Mouse (Mus musculus): ENCODE results near the gene Map7. TPM values are rescaled to one million over a fixed set of nuclear protein-coding genes. Genes with fewer than 3 reads are reported as not detected.

Gene Map7
- total RNA-seq, 2 experiments from 2014 or later: 47.0 to 52.5 TPM

GRCm38 (mm10) chr10:20209609-20210341, 61.5 kb downstream of the Map7 start:
- intact Hi-C loops (cut with DNase I): no loop called here
- no peak for DNase-seq (ENCODE audit: extremely low spot score in 1 of 2, low spot score in 2 of 2)

- no peak for DNase-seq (ENCODE audit: extremely low spot score in 1 of 2, low spot score in 2 of 2)
- intact Hi-C loops (cut with DNase I): no loop called here
Observed at GRCm38 (mm10) chr10:20214418-20214817, 66.1 kb downstream of the Map7 start.

DNA sequence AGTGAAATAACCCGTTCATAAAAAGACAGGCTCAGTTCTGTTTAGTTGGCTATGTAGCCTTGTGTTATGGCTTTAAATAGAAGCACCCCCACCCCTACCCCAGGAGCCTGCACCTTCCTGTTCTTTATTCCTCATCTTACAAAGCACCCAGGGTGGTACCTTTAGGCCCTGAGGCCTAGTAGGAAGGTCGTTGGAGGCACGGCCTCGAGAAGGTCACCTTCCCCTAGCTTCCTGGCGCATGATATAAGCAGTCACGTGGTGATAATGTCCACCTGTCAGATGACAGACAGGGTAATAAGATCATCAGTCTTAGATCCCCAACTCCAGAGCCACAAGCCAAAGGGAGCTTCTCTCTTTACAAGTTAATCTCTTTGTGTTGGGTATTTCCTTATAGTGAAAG, 68.7 kb downstream of the Map7 start:
- intact Hi-C loops (cut with DNase I): no loop called here
- DNase-seq (ENCODE audit: extremely low spot score in 1 of 2, low spot score in 2 of 2): no peak

GRCm38 (mm10) chr10:20218866-20219265, 70.6 kb downstream of the Map7 start:
- intact Hi-C loops (cut with DNase I): no loop called here
- DNase-seq (ENCODE audit: extremely low spot score in 1 of 2, low spot score in 2 of 2): no peak

DNA sequence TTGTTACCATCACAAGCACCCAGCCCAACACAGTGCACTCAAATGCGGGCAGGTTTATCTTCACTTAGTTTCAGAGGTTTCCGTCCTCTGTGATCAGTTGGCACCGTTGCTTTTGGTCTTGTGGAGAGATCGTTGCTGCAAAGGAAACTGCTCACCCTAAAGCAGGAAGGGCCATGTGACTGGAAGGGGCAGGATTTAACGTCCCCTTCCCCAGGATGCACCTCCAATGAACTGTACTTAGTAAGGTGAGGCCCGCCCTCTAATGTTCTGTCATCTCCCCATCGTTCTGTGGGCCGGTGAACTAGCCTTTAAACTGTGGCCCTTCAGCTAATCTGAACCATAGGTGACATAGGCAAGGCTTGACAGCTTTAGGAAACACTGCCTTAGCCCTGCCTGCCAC, 71.3 kb downstream of the Map7 start:
- intact Hi-C loops (cut with DNase I): no loop called here
- no peak for DNase-seq (ENCODE audit: extremely low spot score in 1 of 2, low spot score in 2 of 2)

DNA sequence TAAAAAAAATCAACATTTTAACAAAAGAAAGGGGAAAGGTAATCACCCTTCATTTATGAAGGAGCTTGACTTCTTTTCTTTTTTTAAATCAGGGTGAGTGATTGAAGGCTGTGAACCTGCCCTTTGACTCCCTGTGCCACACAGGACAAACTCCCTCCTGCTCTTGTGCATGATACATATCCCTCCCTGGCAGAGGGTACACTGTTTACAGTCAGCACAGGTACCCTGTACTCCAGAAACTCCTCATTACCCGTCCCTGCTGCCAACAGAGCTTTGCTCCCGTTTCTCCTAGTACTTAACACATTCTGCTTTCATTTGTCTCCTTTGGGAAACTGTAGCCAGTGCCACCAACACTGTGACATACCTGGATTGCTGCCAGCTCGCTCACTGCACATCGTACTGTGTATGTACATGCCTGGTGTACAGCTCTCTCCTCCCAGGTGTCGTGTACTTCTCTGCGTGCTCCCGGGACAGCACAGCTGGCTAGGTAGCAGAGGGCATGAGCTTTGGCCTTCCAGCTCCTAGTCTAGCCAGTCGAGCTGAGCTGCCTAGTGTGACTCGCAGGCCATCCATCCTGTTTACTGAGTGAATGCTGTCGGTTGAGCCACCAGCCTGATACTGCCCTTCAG, 72.3 kb downstream of the Map7 start:
- intact Hi-C loops (cut with DNase I): no loop called here
- peak in 1 of 2 experiments; percentile 9 for DNase-seq (ENCODE audit: extremely low spot score in 1 of 2, low spot score in 2 of 2)

DNA sequence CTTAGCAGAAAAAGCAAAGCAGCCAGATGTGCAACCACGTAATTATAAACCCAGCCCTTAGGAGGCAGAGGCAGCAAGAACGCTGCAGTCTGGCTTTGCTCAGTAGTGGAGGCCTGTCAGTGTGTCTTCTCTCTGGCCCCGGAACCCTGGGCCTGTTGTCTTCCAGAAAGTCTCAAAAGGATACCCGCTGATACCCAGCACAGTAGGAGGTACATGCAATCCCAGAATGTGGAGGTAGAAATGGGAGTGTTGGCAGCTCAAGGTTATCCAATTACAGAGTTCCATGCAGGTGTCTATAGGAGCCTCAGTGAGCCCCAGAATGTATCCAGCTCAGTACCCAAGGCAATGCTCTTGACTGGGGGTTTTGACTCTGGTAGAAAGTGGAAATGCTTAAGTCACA, 73.7 kb downstream of the Map7 start:
- no peak for DNase-seq (ENCODE audit: extremely low spot score in 1 of 2, low spot score in 2 of 2)
- intact Hi-C loops (cut with DNase I): no loop called here

DNA sequence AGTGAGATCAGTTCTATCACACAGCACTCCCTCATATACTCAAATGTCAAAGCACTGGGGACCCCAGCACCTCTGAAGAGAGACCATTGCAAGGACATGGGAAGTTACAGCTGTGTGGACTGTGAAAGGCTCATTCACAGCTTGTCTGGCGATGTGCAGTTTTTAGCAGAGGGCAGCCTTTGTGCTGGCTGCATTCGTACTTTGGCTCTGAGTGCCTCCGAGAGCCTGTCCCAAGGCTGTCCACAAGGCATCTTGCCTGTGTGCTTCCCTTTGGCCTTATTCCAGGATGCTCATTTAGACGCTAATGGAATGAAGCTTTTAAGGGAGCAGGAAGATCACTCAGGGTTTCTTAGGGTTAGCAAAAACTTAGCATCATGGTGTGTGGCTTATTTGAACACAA, 78.5 kb downstream of the Map7 start:
- DNase-seq (ENCODE audit: extremely low spot score in 1 of 2, low spot score in 2 of 2): peak in 1 of 2 experiments; percentile 21
- intact Hi-C loops (cut with DNase I): no loop called here

- intact Hi-C loops (cut with DNase I): no loop called here
- no peak for DNase-seq (ENCODE audit: extremely low spot score in 1 of 2, low spot score in 2 of 2)
Observed at GRCm38 (mm10) chr10:20230026-20230425, 81.8 kb downstream of the Map7 start.

DNA sequence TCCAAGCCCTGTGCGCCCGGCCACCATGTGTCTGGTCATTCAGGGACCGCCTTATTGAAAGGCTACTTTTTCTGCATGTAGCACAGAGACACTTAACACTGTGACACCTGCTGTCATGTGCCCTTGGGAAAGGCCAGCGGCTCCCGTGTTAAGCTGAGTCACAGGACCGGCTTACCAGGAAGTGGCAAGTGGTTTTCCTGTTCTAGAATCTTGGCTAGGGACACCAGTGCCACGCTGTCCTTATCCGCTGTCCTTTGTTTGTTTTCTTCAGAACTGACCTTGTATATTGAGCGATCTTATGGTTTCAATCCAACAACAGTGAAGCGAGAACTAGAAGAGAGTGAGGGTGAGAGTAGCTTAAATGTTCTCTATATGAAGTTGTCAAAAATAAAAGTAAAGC, 85.2 kb downstream of the Map7 start:
- DNase-seq (ENCODE audit: extremely low spot score in 1 of 2, low spot score in 2 of 2): no peak
- intact Hi-C loops (cut with DNase I): no loop called here

- peak in 1 of 2 experiments; percentile 67 for DNase-seq (ENCODE audit: extremely low spot score in 1 of 2, low spot score in 2 of 2)
- intact Hi-C loops (cut with DNase I): no loop called here
Observed at GRCm38 (mm10) chr10:20234466-20234865, 86.2 kb downstream of the Map7 start.

GRCm38 (mm10) chr10:20235656-20236055, 87.4 kb downstream of the Map7 start:
- DNase-seq (ENCODE audit: extremely low spot score in 1 of 2, low spot score in 2 of 2): no peak
- intact Hi-C loops (cut with DNase I): no loop called here

DNA sequence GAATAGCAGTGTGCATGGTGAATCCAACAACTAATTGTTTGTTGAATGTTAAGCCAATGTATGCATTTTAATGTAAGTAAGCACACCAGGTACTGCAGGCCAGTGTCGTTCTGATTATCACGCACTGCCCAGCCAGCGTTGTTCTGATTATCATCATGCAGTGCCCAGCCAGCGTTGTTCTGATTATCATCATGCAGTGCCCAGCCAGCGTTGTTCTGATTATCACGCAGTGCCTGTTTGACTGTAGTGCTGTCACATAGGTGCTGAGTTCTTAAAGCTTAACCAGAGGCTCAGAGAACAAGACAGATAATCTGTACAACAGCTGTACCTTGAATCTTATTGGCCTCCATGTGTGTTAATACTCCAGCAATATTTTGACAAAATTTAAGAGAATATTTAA, 88.0 kb downstream of the Map7 start:
- no peak for DNase-seq (ENCODE audit: extremely low spot score in 1 of 2, low spot score in 2 of 2)
- intact Hi-C loops (cut with DNase I): no loop called here

DNA sequence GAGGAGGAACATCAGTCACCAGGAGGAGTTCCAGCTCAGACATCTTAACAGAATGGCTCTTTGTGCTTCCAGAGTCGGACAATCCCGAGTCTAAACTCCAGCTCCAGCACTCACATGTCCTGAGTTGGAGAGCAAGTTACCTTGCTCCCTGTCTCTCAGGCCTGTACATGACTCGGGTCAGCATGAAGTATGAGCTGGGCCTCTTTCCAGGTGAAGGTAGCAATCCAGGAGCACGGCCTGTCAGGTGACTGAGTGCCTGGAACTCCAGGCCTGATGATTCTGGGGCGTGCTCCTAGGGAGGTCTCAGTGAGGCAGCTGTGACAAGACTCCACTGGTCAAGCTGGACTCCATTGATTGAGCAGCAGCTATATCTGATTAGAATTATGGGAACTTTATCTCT, 90.0 kb downstream of the Map7 start:
- no peak for DNase-seq (ENCODE audit: extremely low spot score in 1 of 2, low spot score in 2 of 2)
- intact Hi-C loops (cut with DNase I): no loop called here

DNA sequence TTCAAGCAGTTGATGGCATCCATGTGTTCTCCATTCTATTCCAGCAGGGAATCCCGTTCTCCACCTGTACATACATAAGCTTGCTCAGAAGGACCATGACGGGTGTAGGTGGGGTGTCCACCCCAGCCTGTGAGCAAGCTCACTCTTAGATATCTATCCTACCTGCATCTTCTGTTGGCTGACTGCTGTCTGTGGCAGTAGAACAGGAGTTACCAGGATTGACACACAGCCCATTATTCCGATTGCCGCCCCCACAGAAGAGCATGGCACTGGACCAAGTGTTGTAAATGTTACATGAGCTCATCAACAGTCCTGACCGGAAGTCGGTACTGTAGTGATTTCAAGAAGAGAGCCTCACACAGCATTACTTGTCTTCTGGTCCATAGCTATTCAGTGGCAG, 92.6 kb downstream of the Map7 start:
- no peak for DNase-seq (ENCODE audit: extremely low spot score in 1 of 2, low spot score in 2 of 2)
- intact Hi-C loops (cut with DNase I): no loop called here

DNA sequence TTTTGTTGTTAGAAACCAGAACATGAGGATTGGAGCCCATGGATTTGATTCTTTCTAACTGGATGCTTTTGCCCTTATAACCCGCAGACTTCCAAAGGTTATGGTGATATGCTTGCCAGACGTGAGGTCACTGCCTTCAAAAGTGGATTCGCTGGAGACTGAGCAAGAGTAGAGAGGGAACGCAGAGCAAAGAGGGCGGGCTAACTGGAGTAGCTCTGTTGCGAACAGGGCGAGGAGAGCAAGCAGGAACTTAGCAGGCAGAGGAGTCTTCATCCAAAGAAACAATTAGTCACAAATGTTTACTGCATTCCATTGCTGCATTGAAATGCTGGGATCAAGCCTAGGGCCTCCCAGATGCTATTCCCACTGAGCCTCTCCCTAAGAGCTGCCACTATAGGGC, 95.0 kb downstream of the Map7 start:
- intact Hi-C loops (cut with DNase I): no loop called here
- DNase-seq (ENCODE audit: extremely low spot score in 1 of 2, low spot score in 2 of 2): no peak

DNA sequence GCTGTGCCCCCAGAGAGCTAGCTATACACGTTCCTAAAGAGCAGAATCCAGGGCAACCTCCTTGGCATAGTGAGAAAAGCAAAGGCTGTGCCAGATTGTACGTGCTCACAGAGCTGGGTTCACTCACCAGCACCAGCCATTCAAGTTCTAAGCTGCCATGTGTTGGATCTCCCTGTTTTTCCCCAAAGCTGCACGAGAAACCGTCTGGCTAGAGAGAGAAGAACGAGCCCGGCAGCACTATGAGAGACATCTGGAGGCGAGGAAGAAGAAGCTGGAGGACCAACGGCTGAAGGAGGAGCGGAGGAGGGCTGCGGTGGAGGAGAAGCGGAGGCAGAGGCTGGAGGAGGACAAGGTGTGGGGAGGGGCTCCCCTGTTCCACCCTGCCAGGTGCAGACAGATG, 96.8 kb downstream of the Map7 start:
- intact Hi-C loops (cut with DNase I): no loop called here

GRCm38 (mm10) chr10:20249091-20249490, 100.8 kb downstream of the Map7 start:
- DNase-seq (ENCODE audit: extremely low spot score in 1 of 2, low spot score in 2 of 2): no peak
- intact Hi-C loops (cut with DNase I): no loop called here

More for the DNA sequence above, 96.8 kb downstream of the Map7 start:
- no peak for DNase-seq (ENCODE audit: extremely low spot score in 1 of 2, low spot score in 2 of 2)

DNA sequence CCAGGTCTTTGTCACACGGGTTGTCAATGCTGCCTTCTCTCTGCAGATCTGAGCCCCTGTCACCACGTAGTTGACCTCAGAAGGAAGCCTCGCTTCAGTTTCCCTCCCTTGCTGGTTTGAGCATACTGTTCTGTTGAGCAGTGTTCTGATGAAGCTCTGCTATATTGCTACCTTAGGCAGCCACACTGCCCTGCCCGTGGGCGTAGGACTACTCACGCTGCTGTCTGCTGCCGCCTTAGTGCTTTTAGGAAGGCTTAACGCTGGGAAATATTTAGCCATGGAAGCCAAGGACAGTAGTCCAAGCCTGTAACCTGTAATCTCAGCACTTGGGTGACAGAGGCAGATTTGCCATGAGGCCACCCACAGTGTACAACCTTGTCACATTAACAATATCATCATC, 107.3 kb downstream of the Map7 start:
- no peak for DNase-seq (ENCODE audit: extremely low spot score in 1 of 2, low spot score in 2 of 2)
- intact Hi-C loops (cut with DNase I): no loop called here

DNA sequence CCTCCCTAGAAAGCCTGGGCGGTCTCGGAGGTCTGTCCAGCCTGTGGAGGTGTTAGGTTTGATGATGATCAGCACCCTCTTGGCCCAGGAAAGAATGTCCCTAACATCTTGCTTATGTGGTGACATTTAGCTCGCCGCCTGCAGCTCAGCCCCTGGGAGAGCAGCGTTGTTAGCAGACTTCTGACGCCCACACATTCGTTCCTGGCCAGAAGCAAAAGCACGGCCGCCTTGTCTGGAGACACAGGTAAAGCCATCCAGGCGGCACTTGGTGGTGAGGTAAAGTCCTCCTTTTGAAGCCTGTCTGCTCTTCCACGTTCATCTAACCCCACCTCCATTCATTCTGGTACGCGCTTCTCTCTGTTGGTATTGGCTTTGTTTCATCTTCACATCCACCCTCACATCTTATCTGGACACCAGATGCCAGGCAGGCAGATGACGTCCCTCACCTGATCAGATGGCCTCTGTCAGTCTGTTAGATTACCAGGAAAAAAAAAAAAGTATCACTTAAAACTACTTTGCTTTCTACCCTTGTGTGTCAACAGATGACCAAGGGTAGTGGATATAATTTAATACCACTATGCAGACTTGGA, 108.9 kb downstream of the Map7 start:
- intact Hi-C loops (cut with DNase I): no loop called here
- DNase-seq (ENCODE audit: extremely low spot score in 1 of 2, low spot score in 2 of 2): no peak

Data from left cerebral cortex, postnatal 10 days (tissue).